Mouse (Mus musculus): ENCODE results near the gene Pecam1. TPM values are rescaled to one million over a fixed set of nuclear protein-coding genes. Genes with fewer than 3 reads are reported as not detected.
"Not testable (repeated sequence)": the region's sequence is repeated elsewhere in the genome, so short reads cannot be mapped to it uniquely, and the experiment has no call there.

The Pecam1 gene
- total and polyA plus RNA-seq, 3 experiments = 0.93 TPM; not detected in 2

DNA sequence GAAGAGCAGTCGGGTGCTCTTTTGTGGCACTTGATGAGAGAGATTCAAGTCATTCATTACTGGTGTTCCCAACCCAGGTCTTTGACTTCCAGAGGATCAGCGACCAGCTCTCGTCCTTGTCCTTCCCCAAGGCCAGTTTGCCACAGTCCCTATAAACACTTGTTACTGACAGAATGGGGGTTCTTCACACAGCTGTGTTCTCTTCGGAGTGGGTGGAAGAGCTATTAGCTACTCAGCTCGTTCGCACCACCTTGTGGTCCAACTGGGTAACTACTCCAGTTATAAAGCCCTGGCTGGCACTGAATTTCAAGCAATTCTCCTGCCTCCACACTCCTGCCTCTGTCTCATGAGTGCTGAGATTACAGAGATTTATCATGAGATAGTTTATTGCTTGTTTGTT, 122.7 kb downstream of the Pecam1 start:
- H3K4me3 ChIP-seq (ENCODE audit: low read depth, low read length) = no peak overlapping the region
- H3K4me1 ChIP-seq (ENCODE audit: insufficient read depth, low read depth, low read length) = no peaks in the 10 kb centered on the region; the same call in 1 of the 2 replicates
- peak; percentile 72 for TF ChIP-seq CTCF (IDR thresholded peaks at IDR 0.05; ENCODE audit: low read depth, low read length)
- no peak for TF ChIP-seq POLR2AphosphoS5 (IDR thresholded peaks at IDR 0.05; ENCODE audit: insufficient replicate concordance, low read depth, low read length)
- no peak for TF ChIP-seq GATA2 (IDR thresholded peaks at IDR 0.05; ENCODE audit: borderline replicate concordance, low read depth, low read length)
- peaks cover 3% of the 10 kb centered on the region for H3K9me3 ChIP-seq (replicated peaks)
- DNase-seq (ENCODE audit: low spot score) (peak; percentile 55), ATAC-seq (ENCODE audit: extremely low read depth, insufficient number of reproducible peaks, low FRiP score, poor library complexity, severe bottlenecking) (peak; percentile 40; the same call in 1 of the 2 replicates)
- peaks cover 25% of the 10 kb centered on the region for H3K27me3 ChIP-seq (ENCODE audit: insufficient read depth, low read length)
- H3K36me3 ChIP-seq (replicated peaks) = no peaks in the 10 kb centered on the region

GRCm38 (mm10) chr11:106625577-106625976, 124.9 kb downstream of the Pecam1 start:
- no peaks in the 10 kb centered on the region for H3K9me3 ChIP-seq (replicated peaks)
- H3K36me3 ChIP-seq (replicated peaks) = no peaks in the 10 kb centered on the region
- TF ChIP-seq TAL1 (conservative IDR thresholded peaks at IDR 0.05; ENCODE audit: low read depth, low read length) (no peak), GATA1 (IDR thresholded peaks at IDR 0.05; ENCODE audit: borderline replicate concordance, low read length) (no peak), POLR2AphosphoS5 (IDR thresholded peaks at IDR 0.05; ENCODE audit: insufficient replicate concordance, low read depth, low read length) (no peak), GATA2 (IDR thresholded peaks at IDR 0.05; ENCODE audit: borderline replicate concordance, low read depth, low read length) (no peak), CTCF (IDR thresholded peaks at IDR 0.05; ENCODE audit: low read depth, low read length) (no peak)
- H3K4me1 ChIP-seq (ENCODE audit: insufficient read depth, low read depth, low read length) = no peaks in the 10 kb centered on the region; the same call in 1 of the 2 replicates
- DNase-seq (ENCODE audit: low spot score) (no peak), ATAC-seq (ENCODE audit: extremely low read depth, insufficient number of reproducible peaks, low FRiP score, poor library complexity, severe bottlenecking) (no peak)
- peaks cover 41% of the 10 kb centered on the region for H3K27me3 ChIP-seq (ENCODE audit: insufficient read depth, low read length)
- H3K4me3 ChIP-seq (ENCODE audit: low read depth, low read length) = no peak overlapping the region

DNA sequence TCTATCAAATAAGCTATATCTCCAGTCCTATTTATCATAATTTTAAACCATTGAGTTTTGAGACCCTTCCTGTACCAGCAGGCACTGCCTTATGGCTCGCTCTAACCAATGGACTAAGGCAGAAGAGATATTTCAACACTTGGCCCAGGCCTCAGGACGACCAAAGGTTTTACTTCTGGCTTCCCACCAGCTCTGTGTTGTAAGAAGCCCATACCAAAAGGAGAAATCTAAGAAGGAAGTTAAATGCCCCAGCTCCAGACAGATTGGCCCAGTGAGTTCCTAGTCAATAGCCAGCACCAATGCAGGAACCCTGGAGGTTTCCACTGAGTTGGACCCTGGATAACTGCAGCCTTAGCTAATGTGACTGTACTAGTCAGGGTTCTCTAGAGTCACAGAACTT, 126.8 kb downstream of the Pecam1 start:
- no peaks in the 10 kb centered on the region; the same call in 1 of the 2 replicates for H3K4me1 ChIP-seq (ENCODE audit: insufficient read depth, low read depth, low read length)
- TF ChIP-seq GATA2 (IDR thresholded peaks at IDR 0.05; ENCODE audit: borderline replicate concordance, low read depth, low read length) = no peak
- TF ChIP-seq GATA1 (IDR thresholded peaks at IDR 0.05; ENCODE audit: borderline replicate concordance, low read length) = no peak
- TF ChIP-seq CTCF (IDR thresholded peaks at IDR 0.05; ENCODE audit: low read depth, low read length) = no peak
- no peak for TF ChIP-seq POLR2AphosphoS5 (IDR thresholded peaks at IDR 0.05; ENCODE audit: insufficient replicate concordance, low read depth, low read length)
- TF ChIP-seq TAL1 (conservative IDR thresholded peaks at IDR 0.05; ENCODE audit: low read depth, low read length) = no peak
- no peak for ATAC-seq (ENCODE audit: extremely low read depth, insufficient number of reproducible peaks, low FRiP score, poor library complexity, severe bottlenecking)

DNA sequence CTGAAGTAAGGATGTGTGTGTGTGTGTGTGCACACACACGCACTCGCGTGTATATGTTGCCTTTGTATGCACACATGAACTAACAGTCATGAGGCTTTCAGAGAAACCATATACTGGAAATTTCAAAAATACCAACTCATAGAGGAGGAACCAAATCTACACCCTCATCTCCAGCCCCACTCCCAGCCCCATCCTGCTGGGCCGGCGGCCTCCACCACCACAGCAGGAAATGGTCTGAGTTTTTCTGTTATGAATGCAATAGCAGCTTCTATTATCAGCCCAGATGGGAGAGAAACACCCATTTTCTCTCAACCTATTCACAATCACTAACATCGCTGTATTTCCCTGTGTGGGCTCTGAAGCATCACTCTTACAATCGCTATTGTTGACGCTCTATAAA, 128.4 kb downstream of the Pecam1 start:
- ATAC-seq (ENCODE audit: extremely low read depth, insufficient number of reproducible peaks, low FRiP score, poor library complexity, severe bottlenecking) (no peak), DNase-seq (ENCODE audit: low spot score) (no peak)
- TF ChIP-seq GATA1 (IDR thresholded peaks at IDR 0.05; ENCODE audit: borderline replicate concordance, low read length) (no peak), CTCF (IDR thresholded peaks at IDR 0.05; ENCODE audit: low read depth, low read length) (no peak), TAL1 (conservative IDR thresholded peaks at IDR 0.05; ENCODE audit: low read depth, low read length) (no peak), GATA2 (IDR thresholded peaks at IDR 0.05; ENCODE audit: borderline replicate concordance, low read depth, low read length) (no peak), POLR2AphosphoS5 (IDR thresholded peaks at IDR 0.05; ENCODE audit: insufficient replicate concordance, low read depth, low read length) (no peak)
- H3K9me3 ChIP-seq (replicated peaks) = no peaks in the 10 kb centered on the region
- H3K36me3 ChIP-seq (replicated peaks) = no peaks in the 10 kb centered on the region
- H3K4me1 ChIP-seq (ENCODE audit: insufficient read depth, low read depth, low read length) = no peaks in the 10 kb centered on the region
- no peak overlapping the region for H3K4me3 ChIP-seq (ENCODE audit: low read depth, low read length)
- H3K27me3 ChIP-seq (ENCODE audit: insufficient read depth, low read length) = peaks cover 60% of the 10 kb centered on the region

More for the DNA sequence above, 126.8 kb downstream of the Pecam1 start:
- no peaks in the 10 kb centered on the region for H3K9me3 ChIP-seq (replicated peaks)
- peaks cover 56% of the 10 kb centered on the region for H3K27me3 ChIP-seq (ENCODE audit: insufficient read depth, low read length)
- H3K4me3 ChIP-seq (ENCODE audit: low read depth, low read length) = no peak overlapping the region
- DNase-seq (ENCODE audit: low spot score) = no peak
- H3K36me3 ChIP-seq (replicated peaks) = no peaks in the 10 kb centered on the region

GRCm38 (mm10) chr11:106618768-106619167, 131.7 kb downstream of the Pecam1 start:
- not testable (repeated sequence) for DNase-seq (ENCODE audit: low spot score); ATAC-seq (ENCODE audit: extremely low read depth, insufficient number of reproducible peaks, low FRiP score, poor library complexity, severe bottlenecking); H3K36me3 ChIP-seq (replicated peaks); H3K4me3 ChIP-seq (ENCODE audit: low read depth, low read length); H3K4me1 ChIP-seq (ENCODE audit: insufficient read depth, low read depth, low read length); H3K9me3 ChIP-seq (replicated peaks)
- peaks cover 55% of the 10 kb centered on the region for H3K27me3 ChIP-seq (ENCODE audit: insufficient read depth, low read length)

DNA sequence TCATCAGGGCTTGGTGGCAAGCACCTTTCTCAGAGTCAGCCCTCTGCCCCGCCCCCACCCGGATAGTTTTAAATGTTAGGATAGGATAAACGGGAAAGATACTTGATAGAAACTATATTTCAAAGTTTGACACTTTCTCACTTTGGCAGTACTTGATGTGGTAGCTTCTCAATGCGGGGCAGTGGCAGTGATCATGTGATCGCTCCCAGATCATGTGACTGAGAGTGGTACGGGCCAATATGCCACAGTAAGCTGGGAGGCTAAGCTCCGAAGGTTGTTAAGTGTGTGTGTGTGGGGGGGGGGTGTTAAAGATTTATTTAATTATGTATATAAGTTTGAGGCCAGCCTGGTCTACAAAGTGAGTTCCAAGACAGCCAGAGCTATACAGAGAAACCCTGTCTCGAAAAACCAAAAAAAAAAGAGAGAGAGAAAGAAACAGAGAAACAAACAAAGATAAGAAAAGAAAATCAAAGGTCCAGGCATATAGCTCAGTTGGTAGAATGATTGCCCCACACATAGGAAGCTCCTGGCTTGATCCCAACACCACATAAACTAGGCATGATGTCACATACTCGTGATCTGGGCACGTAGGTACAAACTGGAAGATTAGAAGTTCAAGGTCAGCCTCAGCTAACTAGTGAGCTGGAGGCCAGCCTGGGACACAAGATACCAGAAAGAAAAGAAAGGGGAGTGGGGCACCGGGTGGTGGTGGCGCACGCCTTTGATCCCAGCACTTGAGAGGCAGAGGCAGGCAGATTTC, 132.4 kb downstream of the Pecam1 start:
- H3K27me3 ChIP-seq (ENCODE audit: insufficient read depth, low read length) = peaks cover 55% of the 10 kb centered on the region
- ATAC-seq (ENCODE audit: extremely low read depth, insufficient number of reproducible peaks, low FRiP score, poor library complexity, severe bottlenecking) = no peak
- no peak for DNase-seq (ENCODE audit: low spot score)
- no peaks in the 10 kb centered on the region for H3K36me3 ChIP-seq (replicated peaks)
- no peak for TF ChIP-seq GATA2 (IDR thresholded peaks at IDR 0.05; ENCODE audit: borderline replicate concordance, low read depth, low read length)
- TF ChIP-seq POLR2AphosphoS5 (IDR thresholded peaks at IDR 0.05; ENCODE audit: insufficient replicate concordance, low read depth, low read length) = no peak
- no peak for TF ChIP-seq TAL1 (conservative IDR thresholded peaks at IDR 0.05; ENCODE audit: low read depth, low read length)
- TF ChIP-seq CTCF (IDR thresholded peaks at IDR 0.05; ENCODE audit: low read depth, low read length) = no peak
- no peak for TF ChIP-seq GATA1 (IDR thresholded peaks at IDR 0.05; ENCODE audit: borderline replicate concordance, low read length)
- H3K9me3 ChIP-seq (replicated peaks) = no peaks in the 10 kb centered on the region
- H3K4me3 ChIP-seq (ENCODE audit: low read depth, low read length) = no peak overlapping the region
- peaks cover 11% of the 10 kb centered on the region for H3K4me1 ChIP-seq (ENCODE audit: insufficient read depth, low read depth, low read length)

Measured in G1E (cell line).